Mouse (Mus musculus) forebrain, postnatal 0 days (tissue): ENCODE measurements around the gene Zscan26. TPM values are rescaled to one million over a fixed set of nuclear protein-coding genes. Genes with fewer than 3 reads are reported as not detected.
"Not testable (repeated sequence)": the region's sequence is repeated elsewhere in the genome, so short reads cannot be mapped to it uniquely, and the experiment has no call there.

Experiments used
- ATAC-seq: fragments of 200-750 bp; cut with Nextera tagmentation; 2 replicates; pipeline ENCODE4 v1.8.0; 2017; ENCODE audit warnings: mild to moderate bottlenecking, moderate library complexity
- DNase-seq: peaks from one replicate; pipeline ENCODE4 v3.0.0-alpha.2; 2015
- H3K27ac ChIP-seq: fragments of 300-500 bp; sonication (generic); 2 replicates; pipeline ENCODE4 v1.5.1; 2014; ENCODE audit warnings: low read depth, mild to moderate bottlenecking, antibody characterized with exemption, low read length, moderate library complexity, mixed read lengths
- H3K27me3 ChIP-seq: fragments of 300-500 bp; sonication (generic); 2 replicates; pipeline ENCODE4 v1.6.1; 2014; ENCODE audit warnings: mild to moderate bottlenecking, low read length, mixed read lengths; ENCODE audit not compliant: insufficient read depth
- H3K36me3 ChIP-seq: fragments of 300-500 bp; sonication (generic); 2 replicates; pipeline ENCODE4 v1.6.1; 2014; ENCODE audit warnings: mild to moderate bottlenecking, moderate library complexity; ENCODE audit not compliant: insufficient read depth
- H3K4me1 ChIP-seq: fragments of 300-500 bp; sonication (generic); 2 replicates; pipeline ENCODE4 v1.6.1; 2014; ENCODE audit warnings: antibody characterized with exemption; ENCODE audit not compliant: insufficient read depth
- H3K4me2 ChIP-seq: fragments of 300-500 bp; sonication (generic); 2 replicates; pipeline ENCODE4 v1.6.1; 2014; ENCODE audit warnings: low read depth, mild to moderate bottlenecking, moderate library complexity
- H3K4me3 ChIP-seq: fragments of 300-500 bp; sonication (generic); 2 replicates; pipeline ENCODE4 v1.5.1; 2014; ENCODE audit warnings: low read depth, low read length, mixed read lengths
- H3K9ac ChIP-seq: fragments of 300-500 bp; sonication (generic); 2 replicates; pipeline ENCODE4 v1.6.1; 2014; ENCODE audit warnings: mild to moderate bottlenecking
- H3K9me3 ChIP-seq: fragments of 300-500 bp; sonication (generic); 2 replicates; pipeline ENCODE4 v1.6.1; 2016; ENCODE audit warnings: low read length
- CTCF ChIP-seq: sonication (generic); IDR thresholded peaks from 2 replicates; pipeline ENCODE4 v1.5.1; 2016; ENCODE audit warnings: antibody characterized with exemption, control low read depth, low read depth
- WGBS: fragments of 180-500 bp; shearing (Covaris S2); extraction: QIAGEN DNeasy Blood & Tissue Kit; methylation state at CpG from one replicate; pipeline ENCODE4 v1.1.7; 2014; 5-methylcytosine and 5-hydroxymethylcytosine counted together
- polyA plus RNA-seq: library from polyadenylated mRNA; unstranded; fragments of >200 nt; fragmentation: Nextera tagmentation; extraction: Ambion mirVana; gene quantifications from 2 replicates; pipeline ENCODE4 v1.2.1, GENCODE M21; 2015
- total RNA-seq: library from RNA; depleted of rRNA; stranded (reverse); fragments of >200 nt; gene quantifications from 2 replicates; pipeline ENCODE4 v1.2.3, GENCODE M21; 2014; rRNA removed

Gene Zscan26
- 25.2 and 27.1 TPM in 2 replicates for total RNA-seq
- polyA plus RNA-seq, result 10.9 and 16.7 TPM in 2 replicates

GRCm38 (mm10) chr13:21453449-21453848 lies at the start of gene Zscan26:
Gene Zscan26, minus strand, starts transcription at chr13:21453730.
- H3K27ac ChIP-seq, result peak within 1 kb of the TSS; percentile 73
- H3K4me1 ChIP-seq, result peaks cover 4% of the 10 kb centered on the region; the same call in 1 of the 2 replicates
- H3K27me3 ChIP-seq, result no peaks in the 10 kb centered on the region
- no peaks in the 10 kb centered on the region for H3K9me3 ChIP-seq
- peaks cover 2% of the 10 kb centered on the region; the same call in 1 of the 2 replicates for H3K36me3 ChIP-seq
- peak within 1 kb of the TSS; percentile 71 for H3K4me2 ChIP-seq
- under 1% methylated on average over 23 of the region's 23 CpGs for WGBS
- TF ChIP-seq CTCF, result no peak
- DNase-seq (peak; percentile 91), ATAC-seq (peak; percentile 96)
- peak within 1 kb of the TSS; percentile 59 for H3K9ac ChIP-seq
- peak within 1 kb of the TSS; percentile 77 for H3K4me3 ChIP-seq

GRCm38 (mm10) chr13:21502296-21502695 lies 48.8 kb upstream of the Zscan26 start:
- DNase-seq, result no peak
- ATAC-seq, result no peak
- Histone ChIP-seq H3K4me2 (no peak overlapping the region), H3K9me3 (no peaks in the 10 kb centered on the region), H3K36me3 (no peaks in the 10 kb centered on the region), H3K27me3 (no peaks in the 10 kb centered on the region), H3K4me1 (no peaks in the 10 kb centered on the region), H3K4me3 (no peak overlapping the region), H3K9ac (no peak overlapping the region), H3K27ac (no peak overlapping the region)
- TF ChIP-seq CTCF, result no peak
- 93% methylated on average over 5 of the region's 5 CpGs for WGBS

- H3K27me3 ChIP-seq, H3K4me1 ChIP-seq, H3K36me3 ChIP-seq, H3K4me3 ChIP-seq, DNase-seq, H3K9me3 ChIP-seq, H3K4me2 ChIP-seq, H3K27ac ChIP-seq, ATAC-seq, H3K9ac ChIP-seq: not testable (repeated sequence)
- WGBS, result 94% methylated on average over 17 of the region's 17 CpGs
Observed at GRCm38 (mm10) chr13:21501182-21501581, 47.7 kb upstream of the Zscan26 start, which contains the start of gene Gm11273. Gene Gm11273, minus strand, starts transcription at chr13:21501418.

GRCm38 (mm10) chr13:21495080-21495479 lies 41.5 kb upstream of the Zscan26 start, which contains the start of gene AK157302:
Gene AK157302, plus strand, starts transcription at chr13:21495223.
- Histone ChIP-seq H3K9me3 (no peaks in the 10 kb centered on the region), H3K4me1 (no peaks in the 10 kb centered on the region), H3K36me3 (no peaks in the 10 kb centered on the region), H3K9ac (no peak within 1 kb of the TSS), H3K4me3 (no peak within 1 kb of the TSS), H3K27ac (no peak within 1 kb of the TSS), H3K27me3 (no peaks in the 10 kb centered on the region), H3K4me2 (no peak within 1 kb of the TSS)
- TF ChIP-seq CTCF, result no peak
- no peak for ATAC-seq
- WGBS, result 92% methylated on average over 21 of the region's 21 CpGs
- no peak for DNase-seq

- TF ChIP-seq CTCF, result no peak
- H3K27me3 ChIP-seq, result no peaks in the 10 kb centered on the region
- no peak overlapping the region for H3K9ac ChIP-seq
- no peaks in the 10 kb centered on the region for H3K36me3 ChIP-seq
- no peaks in the 10 kb centered on the region for H3K4me1 ChIP-seq
- H3K4me3 ChIP-seq, result no peak overlapping the region
- no peak for DNase-seq
- H3K4me2 ChIP-seq, result no peak overlapping the region
- no peaks in the 10 kb centered on the region for H3K9me3 ChIP-seq
- 92% methylated on average over 5 of the region's 5 CpGs for WGBS
- H3K27ac ChIP-seq, result no peak overlapping the region
- no peak for ATAC-seq
Observed at GRCm38 (mm10) chr13:21492847-21493246, 39.3 kb upstream of the Zscan26 start.

- 84% methylated on average over 1 of the region's 1 CpGs for WGBS
- Histone ChIP-seq H3K4me3 (no peak overlapping the region), H3K4me2 (no peak overlapping the region), H3K27me3 (no peaks in the 10 kb centered on the region), H3K9ac (no peak overlapping the region), H3K36me3 (peaks cover 20% of the 10 kb centered on the region), H3K27ac (no peak overlapping the region), H3K9me3 (no peaks in the 10 kb centered on the region), H3K4me1 (no peaks in the 10 kb centered on the region)
- no peak for TF ChIP-seq CTCF
- ATAC-seq, result no peak
- no peak for DNase-seq
Observed at GRCm38 (mm10) chr13:21486881-21487280, 33.4 kb upstream of the Zscan26 start.

- peak within 1 kb of the TSS; percentile 64 for H3K4me3 ChIP-seq
- peak; percentile 94 for ATAC-seq
- H3K4me2 ChIP-seq, result peak within 1 kb of the TSS; percentile 58
- peak; percentile 68 for TF ChIP-seq CTCF
- peak within 1 kb of the TSS; percentile 80 for H3K27ac ChIP-seq
- H3K9me3 ChIP-seq, H3K36me3 ChIP-seq, H3K4me1 ChIP-seq, H3K27me3 ChIP-seq: not testable (repeated sequence)
- H3K9ac ChIP-seq, result peak within 1 kb of the TSS; percentile 56
- DNase-seq, result peak; percentile 88
- 4% methylated on average over 31 of the region's 31 CpGs for WGBS
Observed at GRCm38 (mm10) chr13:21478759-21479670, 25.5 kb upstream of the Zscan26 start, which contains the start of the genes Zkscan4 and Gm10065. Gene Zkscan4, plus strand, starts transcription at chr13:21478907. Gene Gm10065, minus strand, starts transcription at chr13:21479441.
